Mouse (Mus musculus): ENCODE results near the gene Herc3. TPM values are rescaled to one million over a fixed set of nuclear protein-coding genes. Genes with fewer than 3 reads are reported as not detected.

The Herc3 gene
- total and polyA plus RNA-seq, 3 experiments = 0.35 to 5.8 (median 0.53) TPM

GRCm38 (mm10) chr6:58879572-58879971 lies 48.3 kb downstream of the Herc3 start:
- no peak for DNase-seq (ENCODE audit: low spot score)
- Histone ChIP-seq H3K27me3 (ENCODE audit: insufficient read depth, low read length) (peaks cover 5% of the 10 kb centered on the region; the same call in 1 of the 2 replicates), H3K36me3 (replicated peaks) (no peaks in the 10 kb centered on the region), H3K9me3 (replicated peaks) (no peaks in the 10 kb centered on the region), H3K4me1 (ENCODE audit: insufficient read depth, low read depth, low read length) (no peaks in the 10 kb centered on the region; the same call in 1 of the 2 replicates), H3K4me3 (ENCODE audit: low read depth, low read length) (no peak overlapping the region)
- no peak for ATAC-seq (ENCODE audit: extremely low read depth, insufficient number of reproducible peaks, low FRiP score, poor library complexity, severe bottlenecking)
- TF ChIP-seq CTCF (IDR thresholded peaks at IDR 0.05; ENCODE audit: low read depth, low read length) (no peak), GATA2 (IDR thresholded peaks at IDR 0.05; ENCODE audit: borderline replicate concordance, low read depth, low read length) (no peak), GATA1 (IDR thresholded peaks at IDR 0.05; ENCODE audit: borderline replicate concordance, low read length) (no peak), TAL1 (conservative IDR thresholded peaks at IDR 0.05; ENCODE audit: low read depth, low read length) (no peak), POLR2AphosphoS5 (IDR thresholded peaks at IDR 0.05; ENCODE audit: insufficient replicate concordance, low read depth, low read length) (no peak)

- H3K9me3 ChIP-seq (replicated peaks) = no peaks in the 10 kb centered on the region
- no peak for TF ChIP-seq CTCF (IDR thresholded peaks at IDR 0.05; ENCODE audit: low read depth, low read length)
- no peak for TF ChIP-seq POLR2AphosphoS5 (IDR thresholded peaks at IDR 0.05; ENCODE audit: insufficient replicate concordance, low read depth, low read length)
- TF ChIP-seq GATA1 (IDR thresholded peaks at IDR 0.05; ENCODE audit: borderline replicate concordance, low read length) = no peak
- TF ChIP-seq TAL1 (conservative IDR thresholded peaks at IDR 0.05; ENCODE audit: low read depth, low read length) = no peak
- no peak for TF ChIP-seq GATA2 (IDR thresholded peaks at IDR 0.05; ENCODE audit: borderline replicate concordance, low read depth, low read length)
- DNase-seq (ENCODE audit: low spot score) (no peak), ATAC-seq (ENCODE audit: extremely low read depth, insufficient number of reproducible peaks, low FRiP score, poor library complexity, severe bottlenecking) (no peak)
- no peaks in the 10 kb centered on the region; the same call in 1 of the 2 replicates for H3K4me1 ChIP-seq (ENCODE audit: insufficient read depth, low read depth, low read length)
- no peak overlapping the region for H3K4me3 ChIP-seq (ENCODE audit: low read depth, low read length)
- peaks cover 5% of the 10 kb centered on the region; the same call in 1 of the 2 replicates for H3K27me3 ChIP-seq (ENCODE audit: insufficient read depth, low read length)
- no peaks in the 10 kb centered on the region for H3K36me3 ChIP-seq (replicated peaks)
Observed at GRCm38 (mm10) chr6:58879987-58880386, 48.7 kb downstream of the Herc3 start.

GRCm38 (mm10) chr6:58880861-58881260 lies 49.6 kb downstream of the Herc3 start:
- DNase-seq (ENCODE audit: low spot score) (no peak), ATAC-seq (ENCODE audit: extremely low read depth, insufficient number of reproducible peaks, low FRiP score, poor library complexity, severe bottlenecking) (no peak)
- TF ChIP-seq GATA2 (IDR thresholded peaks at IDR 0.05; ENCODE audit: borderline replicate concordance, low read depth, low read length) (no peak), CTCF (IDR thresholded peaks at IDR 0.05; ENCODE audit: low read depth, low read length) (no peak), GATA1 (IDR thresholded peaks at IDR 0.05; ENCODE audit: borderline replicate concordance, low read length) (no peak), TAL1 (conservative IDR thresholded peaks at IDR 0.05; ENCODE audit: low read depth, low read length) (no peak), POLR2AphosphoS5 (IDR thresholded peaks at IDR 0.05; ENCODE audit: insufficient replicate concordance, low read depth, low read length) (no peak)
- no peaks in the 10 kb centered on the region; the same call in 1 of the 2 replicates for H3K4me1 ChIP-seq (ENCODE audit: insufficient read depth, low read depth, low read length)
- no peaks in the 10 kb centered on the region for H3K9me3 ChIP-seq (replicated peaks)
- H3K4me3 ChIP-seq (ENCODE audit: low read depth, low read length) = no peak overlapping the region
- H3K36me3 ChIP-seq (replicated peaks) = no peaks in the 10 kb centered on the region
- H3K27me3 ChIP-seq (ENCODE audit: insufficient read depth, low read length) = peaks cover 5% of the 10 kb centered on the region; the same call in 1 of the 2 replicates

GRCm38 (mm10) chr6:58881363-58881762 lies 50.1 kb downstream of the Herc3 start:
- TF ChIP-seq GATA2 (IDR thresholded peaks at IDR 0.05; ENCODE audit: borderline replicate concordance, low read depth, low read length) (no peak), POLR2AphosphoS5 (IDR thresholded peaks at IDR 0.05; ENCODE audit: insufficient replicate concordance, low read depth, low read length) (no peak), GATA1 (IDR thresholded peaks at IDR 0.05; ENCODE audit: borderline replicate concordance, low read length) (no peak), CTCF (IDR thresholded peaks at IDR 0.05; ENCODE audit: low read depth, low read length) (no peak)
- ATAC-seq (ENCODE audit: extremely low read depth, insufficient number of reproducible peaks, low FRiP score, poor library complexity, severe bottlenecking) = no peak
- no peaks in the 10 kb centered on the region; the same call in 1 of the 2 replicates for H3K4me1 ChIP-seq (ENCODE audit: insufficient read depth, low read depth, low read length)
- peaks cover 5% of the 10 kb centered on the region; the same call in 1 of the 2 replicates for H3K27me3 ChIP-seq (ENCODE audit: insufficient read depth, low read length)
- H3K9me3 ChIP-seq (replicated peaks) = no peaks in the 10 kb centered on the region
- H3K36me3 ChIP-seq (replicated peaks) = no peaks in the 10 kb centered on the region
- no peak overlapping the region for H3K4me3 ChIP-seq (ENCODE audit: low read depth, low read length)
- no peak for DNase-seq (ENCODE audit: low spot score)

GRCm38 (mm10) chr6:58882271-58882670 lies 51.0 kb downstream of the Herc3 start:
- Histone ChIP-seq H3K36me3 (replicated peaks) (no peaks in the 10 kb centered on the region), H3K9me3 (replicated peaks) (no peaks in the 10 kb centered on the region), H3K27me3 (ENCODE audit: insufficient read depth, low read length) (peaks cover 5% of the 10 kb centered on the region; the same call in 1 of the 2 replicates), H3K4me1 (ENCODE audit: insufficient read depth, low read depth, low read length) (no peaks in the 10 kb centered on the region; the same call in 1 of the 2 replicates), H3K4me3 (ENCODE audit: low read depth, low read length) (no peak overlapping the region)
- DNase-seq (ENCODE audit: low spot score) = no peak
- ATAC-seq (ENCODE audit: extremely low read depth, insufficient number of reproducible peaks, low FRiP score, poor library complexity, severe bottlenecking) = peak; percentile 60; the same call in 1 of the 2 replicates
- TF ChIP-seq CTCF (IDR thresholded peaks at IDR 0.05; ENCODE audit: low read depth, low read length) (no peak), TAL1 (conservative IDR thresholded peaks at IDR 0.05; ENCODE audit: low read depth, low read length) (no peak), GATA1 (IDR thresholded peaks at IDR 0.05; ENCODE audit: borderline replicate concordance, low read length) (no peak), POLR2AphosphoS5 (IDR thresholded peaks at IDR 0.05; ENCODE audit: insufficient replicate concordance, low read depth, low read length) (no peak), GATA2 (IDR thresholded peaks at IDR 0.05; ENCODE audit: borderline replicate concordance, low read depth, low read length) (no peak)

GRCm38 (mm10) chr6:58889917-58890316 lies 58.7 kb downstream of the Herc3 start:
- Histone ChIP-seq H3K9me3 (replicated peaks) (no peaks in the 10 kb centered on the region), H3K27me3 (ENCODE audit: insufficient read depth, low read length) (no peaks in the 10 kb centered on the region), H3K4me1 (ENCODE audit: insufficient read depth, low read depth, low read length) (no peaks in the 10 kb centered on the region), H3K4me3 (ENCODE audit: low read depth, low read length) (no peak overlapping the region), H3K36me3 (replicated peaks) (no peaks in the 10 kb centered on the region)
- TF ChIP-seq CTCF (IDR thresholded peaks at IDR 0.05; ENCODE audit: low read depth, low read length) (no peak), POLR2AphosphoS5 (IDR thresholded peaks at IDR 0.05; ENCODE audit: insufficient replicate concordance, low read depth, low read length) (no peak), TAL1 (conservative IDR thresholded peaks at IDR 0.05; ENCODE audit: low read depth, low read length) (no peak), GATA1 (IDR thresholded peaks at IDR 0.05; ENCODE audit: borderline replicate concordance, low read length) (no peak)
- ATAC-seq (ENCODE audit: extremely low read depth, insufficient number of reproducible peaks, low FRiP score, poor library complexity, severe bottlenecking) (no peak), DNase-seq (ENCODE audit: low spot score) (no peak)

Data from G1E (cell line).